Mouse (Mus musculus): ENCODE results near the gene Pcnx2. TPM values are rescaled to one million over a fixed set of nuclear protein-coding genes. Genes with fewer than 3 reads are reported as not detected.

Gene Pcnx2
- polyA plus RNA-seq, 1 experiment from 2014 or later: 1.1 TPM

DNA sequence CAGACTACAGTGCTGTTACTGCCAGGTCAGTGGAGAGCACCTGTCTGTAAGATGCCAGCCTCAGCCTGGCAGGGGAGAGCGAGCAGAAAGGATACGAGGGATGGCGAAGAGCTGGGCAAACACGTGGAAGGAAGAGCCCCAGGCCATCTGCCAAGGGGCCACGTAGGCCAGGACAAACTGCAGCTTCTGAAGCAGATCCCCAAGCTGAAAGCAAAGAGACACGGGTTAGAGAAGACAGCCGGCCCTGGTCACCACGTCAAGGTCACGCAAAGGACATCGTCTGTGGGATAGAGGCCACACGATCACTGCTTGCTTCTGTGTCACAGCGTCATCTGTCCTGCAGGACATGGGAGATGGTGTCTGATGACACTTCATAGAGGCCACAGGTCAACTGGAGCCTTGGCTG, 90.2 kb downstream of the Pcnx2 start:
- Histone ChIP-seq H3K9me3 (replicated peaks) (no peaks in the 10 kb centered on the region), H3K9ac (no peak overlapping the region), H3K4me3 (no peak overlapping the region), H3K27ac (no peak overlapping the region), H3K4me1 (no peaks in the 10 kb centered on the region), H3K36me3 (no peaks in the 10 kb centered on the region), H3K27me3 (no peaks in the 10 kb centered on the region), H3K4me2 (replicated peaks) (no peak overlapping the region)
- 82% methylated on average over 12 of the region's 12 CpGs for WGBS
- ATAC-seq (ENCODE audit: low FRiP score): no peak

DNA sequence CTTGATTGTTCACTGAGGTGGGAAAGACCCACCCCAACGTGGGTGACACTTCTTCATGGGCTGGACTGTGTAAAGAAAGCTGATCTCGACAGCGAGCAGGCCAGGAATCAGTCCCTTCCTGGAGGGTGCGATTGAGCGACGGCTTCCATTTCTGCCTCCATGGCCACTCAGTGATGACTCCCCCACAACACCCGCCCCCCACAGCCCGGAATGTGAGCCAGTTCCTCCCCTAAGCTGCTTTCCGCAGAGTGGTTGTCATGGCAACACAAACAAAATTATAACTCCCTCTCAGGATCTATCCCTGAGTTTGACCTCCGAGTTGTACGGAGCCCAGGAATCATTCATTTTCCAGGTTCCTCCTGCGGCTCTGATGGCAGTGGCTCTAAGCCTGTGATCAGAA, 91.7 kb downstream of the Pcnx2 start:
- Histone ChIP-seq H3K4me2 (replicated peaks) (no peak overlapping the region), H3K4me1 (no peaks in the 10 kb centered on the region), H3K9me3 (replicated peaks) (no peaks in the 10 kb centered on the region), H3K27ac (no peak overlapping the region), H3K36me3 (no peaks in the 10 kb centered on the region), H3K9ac (no peak overlapping the region), H3K27me3 (no peaks in the 10 kb centered on the region), H3K4me3 (no peak overlapping the region)
- no peak for ATAC-seq (ENCODE audit: low FRiP score)
- WGBS: 83% methylated on average over 12 of the region's 12 CpGs

DNA sequence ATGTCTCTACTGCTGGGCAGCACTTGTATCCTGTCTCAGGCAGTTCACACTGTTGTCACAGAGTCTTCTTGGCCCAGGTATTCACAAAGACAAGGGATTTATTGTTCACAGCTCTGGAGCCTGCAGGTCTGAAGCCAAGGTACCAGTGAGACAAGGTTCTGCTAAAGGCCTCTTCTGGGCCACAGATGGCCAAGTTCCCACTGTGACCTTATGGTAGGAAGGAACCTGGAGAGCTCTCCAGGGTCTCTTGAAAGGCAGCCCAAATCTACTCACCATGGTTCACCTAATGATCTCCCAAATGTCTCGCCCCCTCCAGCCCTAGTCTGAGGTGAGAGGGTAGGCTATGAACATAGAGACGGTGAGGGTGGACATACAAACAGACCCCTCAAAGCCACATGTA, 101.1 kb downstream of the Pcnx2 start:
- WGBS: 86% methylated on average over 2 of the region's 2 CpGs
- H3K36me3 ChIP-seq: no peaks in the 10 kb centered on the region
- H3K4me2 ChIP-seq (replicated peaks): no peak overlapping the region
- no peak overlapping the region for H3K4me3 ChIP-seq
- no peak overlapping the region for H3K27ac ChIP-seq
- no peak for ATAC-seq (ENCODE audit: low FRiP score)
- no peaks in the 10 kb centered on the region for H3K27me3 ChIP-seq
- no peak overlapping the region for H3K9ac ChIP-seq
- H3K4me1 ChIP-seq: no peaks in the 10 kb centered on the region
- H3K9me3 ChIP-seq (replicated peaks): no peaks in the 10 kb centered on the region

DNA sequence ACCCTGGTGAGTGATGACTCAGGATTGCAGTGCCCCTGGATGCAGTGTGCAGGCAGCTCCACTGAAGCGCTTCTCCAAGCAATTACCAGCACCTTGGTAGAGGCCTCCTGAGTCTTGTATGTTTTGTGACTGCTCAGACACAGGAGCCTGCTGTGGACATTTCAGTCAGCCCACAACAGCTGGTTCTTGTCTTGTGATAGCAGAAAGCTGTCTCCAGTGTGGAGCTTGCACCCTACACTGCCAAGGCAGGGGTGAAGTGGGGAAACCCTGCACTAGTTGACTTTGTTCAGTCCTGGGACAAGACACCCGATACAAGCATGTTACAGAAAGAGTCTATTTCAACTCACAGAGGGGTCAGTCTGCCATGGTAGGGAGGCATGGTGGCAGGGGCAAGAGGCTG, 102.8 kb downstream of the Pcnx2 start:
- Histone ChIP-seq H3K36me3 (no peaks in the 10 kb centered on the region), H3K9ac (no peak overlapping the region), H3K27ac (no peak overlapping the region), H3K4me2 (replicated peaks) (no peak overlapping the region), H3K27me3 (no peaks in the 10 kb centered on the region), H3K9me3 (replicated peaks) (no peaks in the 10 kb centered on the region), H3K4me3 (no peak overlapping the region), H3K4me1 (peaks cover 2% of the 10 kb centered on the region; the same call in 1 of the 2 replicates)
- 87% methylated on average over 2 of the region's 2 CpGs for WGBS
- ATAC-seq (ENCODE audit: low FRiP score): no peak

DNA sequence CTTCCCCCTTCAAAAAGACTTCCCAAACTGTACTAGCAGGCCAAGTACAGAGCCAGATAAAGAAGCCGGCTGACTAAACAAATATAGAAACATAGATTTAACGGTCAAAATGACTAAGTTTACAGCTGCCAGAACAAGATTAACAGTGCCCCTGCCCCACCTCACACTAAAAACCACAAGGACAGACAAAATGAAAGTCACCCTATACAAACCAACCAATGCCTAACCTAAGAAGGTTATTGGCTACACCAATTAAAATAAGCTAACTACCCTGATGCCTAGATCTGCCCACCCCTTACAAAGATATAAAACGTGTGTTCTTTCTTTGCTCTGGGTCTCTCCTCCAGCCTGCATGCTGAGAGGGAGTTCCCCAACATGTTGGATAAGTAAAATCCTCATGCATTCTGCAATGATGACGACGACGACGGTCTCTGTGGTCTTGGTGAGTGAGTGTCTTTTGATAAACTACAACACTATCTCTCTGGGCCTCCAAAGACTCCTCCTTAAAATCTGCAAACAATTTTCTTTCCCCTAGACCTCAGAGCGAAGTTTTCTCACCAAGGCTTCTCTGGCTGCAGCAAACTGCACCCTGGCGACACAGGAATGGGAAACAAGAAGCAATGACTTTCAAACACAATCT, 105.2 kb downstream of the Pcnx2 start:
- 76% methylated on average over 9 of the region's 9 CpGs for WGBS
- Histone ChIP-seq H3K27ac (no peak overlapping the region), H3K4me1 (peaks cover 4% of the 10 kb centered on the region; the same call in 1 of the 2 replicates), H3K9me3 (replicated peaks) (no peaks in the 10 kb centered on the region), H3K9ac (no peak overlapping the region), H3K27me3 (no peaks in the 10 kb centered on the region), H3K4me2 (replicated peaks) (no peak overlapping the region), H3K4me3 (no peak overlapping the region), H3K36me3 (no peaks in the 10 kb centered on the region)
- ATAC-seq (ENCODE audit: low FRiP score): no peak

DNA sequence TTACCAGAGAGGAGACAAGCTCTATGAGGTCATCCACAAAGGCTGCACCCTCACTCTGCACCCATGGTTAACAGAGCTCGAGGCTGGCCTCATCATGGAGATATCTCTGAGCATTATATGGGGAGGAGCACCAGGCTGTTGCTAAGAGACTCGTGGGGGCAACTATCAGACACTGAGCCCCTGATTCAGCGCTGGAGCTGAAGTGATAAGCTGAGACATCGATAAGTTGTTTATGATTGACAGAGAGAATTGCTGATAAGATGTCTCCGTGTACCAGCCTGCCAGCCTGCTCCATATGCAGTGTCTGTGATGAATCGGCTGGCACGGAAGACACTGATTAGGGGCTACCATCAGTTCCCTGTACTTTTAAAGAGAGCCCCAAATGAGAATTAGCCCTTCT, 111.2 kb downstream of the Pcnx2 start:
- Histone ChIP-seq H3K27ac (peak overlapping the region; percentile 9; the same call in 1 of the 2 replicates), H3K4me1 (peaks cover 4% of the 10 kb centered on the region; the same call in 1 of the 2 replicates), H3K36me3 (no peaks in the 10 kb centered on the region), H3K9me3 (replicated peaks) (no peaks in the 10 kb centered on the region), H3K4me3 (no peak overlapping the region), H3K9ac (no peak overlapping the region), H3K4me2 (replicated peaks) (no peak overlapping the region), H3K27me3 (no peaks in the 10 kb centered on the region)
- ATAC-seq (ENCODE audit: low FRiP score): no peak
- 81% methylated on average over 7 of the region's 7 CpGs for WGBS

DNA sequence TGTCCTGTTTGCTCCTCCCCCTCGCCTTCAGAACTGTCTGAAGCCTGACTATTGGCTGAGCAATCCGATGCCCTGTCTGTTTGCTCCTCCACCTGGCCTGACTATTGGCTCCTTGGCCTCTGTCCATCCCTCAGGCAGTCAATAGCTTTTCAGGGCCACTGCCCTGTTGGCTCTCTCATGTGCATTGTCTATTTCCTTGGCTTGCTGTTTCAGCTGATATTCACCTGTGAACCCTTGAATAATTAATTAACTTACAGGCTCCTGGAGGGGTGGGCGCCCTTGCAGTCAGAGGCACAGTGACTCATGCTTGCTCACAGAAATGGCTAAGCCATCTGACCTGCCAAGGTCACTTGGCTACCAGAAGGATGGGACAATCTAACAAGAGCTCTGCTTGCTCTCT, 116.0 kb downstream of the Pcnx2 start:
- no peak overlapping the region for H3K9ac ChIP-seq
- WGBS: 65% methylated on average over 3 of the region's 3 CpGs
- no peaks in the 10 kb centered on the region for H3K4me1 ChIP-seq
- no peak for ATAC-seq (ENCODE audit: low FRiP score)
- H3K4me2 ChIP-seq (replicated peaks): no peak overlapping the region
- no peak overlapping the region for H3K4me3 ChIP-seq
- H3K36me3 ChIP-seq: no peaks in the 10 kb centered on the region
- H3K9me3 ChIP-seq (replicated peaks): no peaks in the 10 kb centered on the region
- no peak overlapping the region for H3K27ac ChIP-seq
- no peaks in the 10 kb centered on the region for H3K27me3 ChIP-seq

DNA sequence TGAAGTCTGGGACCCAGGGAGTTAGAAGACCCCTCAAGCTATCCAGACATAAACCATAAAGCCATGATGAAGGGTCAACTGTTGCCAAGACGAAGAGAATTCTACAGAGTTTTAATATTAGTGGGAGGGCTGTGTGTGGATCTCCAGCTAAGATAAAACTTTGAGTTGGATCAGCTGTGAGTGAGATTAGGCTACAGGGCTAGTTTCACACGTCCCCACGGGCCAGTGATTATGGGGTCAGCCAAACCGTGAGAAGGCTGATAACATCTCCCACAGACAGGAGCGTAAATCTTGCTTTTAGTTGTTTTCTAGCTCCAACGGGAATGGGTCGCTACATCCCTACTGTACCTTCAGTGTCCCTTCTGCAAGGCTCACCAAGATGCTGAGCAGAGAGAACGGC, 118.5 kb downstream of the Pcnx2 start:
- no peak for ATAC-seq (ENCODE audit: low FRiP score)
- Histone ChIP-seq H3K4me2 (replicated peaks) (no peak overlapping the region), H3K4me3 (no peak overlapping the region), H3K27ac (no peak overlapping the region), H3K36me3 (no peaks in the 10 kb centered on the region), H3K9me3 (replicated peaks) (no peaks in the 10 kb centered on the region), H3K9ac (no peak overlapping the region), H3K27me3 (no peaks in the 10 kb centered on the region), H3K4me1 (no peaks in the 10 kb centered on the region)
- WGBS: 81% methylated on average over 8 of the region's 8 CpGs

DNA sequence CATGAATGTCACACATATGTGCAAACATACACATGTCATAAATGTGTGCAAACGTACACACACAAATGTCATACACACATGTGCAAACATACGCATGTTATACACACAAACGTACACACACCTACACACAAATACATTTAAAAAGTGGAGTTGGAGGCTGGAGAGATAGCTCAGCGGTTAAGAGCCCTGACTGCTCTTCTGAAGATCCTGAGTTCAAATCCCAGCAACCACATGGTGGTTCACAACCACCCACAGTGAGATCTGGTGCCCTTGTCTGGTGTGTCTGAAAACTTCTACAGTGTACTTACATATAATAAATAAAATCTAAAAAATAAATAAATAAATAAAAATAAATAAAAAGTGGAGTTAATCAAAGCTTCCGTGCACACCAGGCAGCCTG, 119.2 kb downstream of the Pcnx2 start:
- Histone ChIP-seq H3K9ac (no peak overlapping the region), H3K9me3 (replicated peaks) (no peaks in the 10 kb centered on the region), H3K36me3 (no peaks in the 10 kb centered on the region), H3K4me1 (no peaks in the 10 kb centered on the region), H3K27ac (no peak overlapping the region), H3K27me3 (no peaks in the 10 kb centered on the region), H3K4me3 (no peak overlapping the region), H3K4me2 (replicated peaks) (no peak overlapping the region)
- 91% methylated on average over 5 of the region's 5 CpGs for WGBS
- ATAC-seq (ENCODE audit: low FRiP score): no peak

DNA sequence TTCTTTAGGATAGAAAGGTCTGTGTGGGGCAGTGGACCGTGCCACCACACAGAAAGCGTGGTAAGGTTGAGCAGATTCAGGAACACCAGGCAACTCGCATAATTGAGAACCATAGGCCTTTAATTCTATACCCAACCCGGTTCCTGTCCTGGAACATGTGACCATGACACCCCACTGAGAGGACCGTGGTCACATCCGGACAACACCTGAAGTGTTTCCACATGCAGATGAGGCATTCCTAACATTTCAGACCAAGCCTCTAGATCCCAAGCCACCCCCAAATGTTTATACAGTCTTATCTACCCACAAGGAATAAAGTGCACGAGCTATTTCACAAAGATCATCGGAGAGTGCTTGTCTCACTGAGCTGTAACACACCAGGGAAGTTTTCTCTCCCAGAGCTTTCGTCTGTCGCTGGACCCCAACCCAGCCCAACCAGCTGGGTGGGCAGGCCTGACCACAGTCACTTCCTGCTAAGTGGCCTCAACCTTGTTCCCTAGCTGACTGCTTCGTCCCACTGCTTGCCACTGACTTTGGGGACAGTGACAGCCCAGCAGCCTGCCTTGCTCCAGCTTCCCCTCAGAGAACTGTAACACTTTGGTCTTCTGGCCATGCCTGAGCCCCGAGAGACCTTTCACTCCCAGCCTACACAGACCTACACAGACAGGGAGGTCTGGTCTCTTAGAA, 120.5 kb downstream of the Pcnx2 start:
- ATAC-seq (ENCODE audit: low FRiP score): no peak
- Histone ChIP-seq H3K27ac (no peak overlapping the region; the same call in 1 of the 2 replicates), H3K4me2 (replicated peaks) (no peak overlapping the region), H3K9me3 (replicated peaks) (no peaks in the 10 kb centered on the region), H3K27me3 (no peaks in the 10 kb centered on the region), H3K36me3 (no peaks in the 10 kb centered on the region), H3K4me3 (no peak overlapping the region), H3K4me1 (0 out of 2 replicates have a peak, but pooled peaks cover 6% of the 10 kb centered on the region), H3K9ac (no peak overlapping the region)
- WGBS: 70% methylated on average over 12 of the region's 12 CpGs

DNA sequence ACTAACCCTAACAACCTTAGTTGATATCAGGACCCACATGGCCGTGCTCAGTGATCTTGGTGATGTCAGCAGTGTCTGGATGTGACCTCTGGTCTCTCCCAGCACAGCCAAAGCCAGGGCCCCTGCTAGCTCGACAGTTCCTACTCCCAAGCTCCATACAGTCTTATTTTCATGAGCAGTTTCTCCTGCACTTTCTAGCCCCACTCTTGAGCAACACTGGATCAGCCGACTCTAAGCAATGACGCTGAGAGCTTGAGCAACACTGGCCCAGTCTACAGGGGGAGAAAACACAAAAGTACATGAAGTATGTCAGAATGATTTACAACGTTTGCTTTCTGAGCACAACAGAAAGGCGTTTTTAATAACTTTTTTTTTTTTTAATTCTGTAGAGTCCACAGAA, 121.3 kb downstream of the Pcnx2 start:
- H3K27ac ChIP-seq: no peak overlapping the region
- no peaks in the 10 kb centered on the region for H3K36me3 ChIP-seq
- 78% methylated on average over 6 of the region's 6 CpGs for WGBS
- H3K27me3 ChIP-seq: no peaks in the 10 kb centered on the region
- no peak overlapping the region for H3K4me2 ChIP-seq (replicated peaks)
- 0 out of 2 replicates have a peak, but pooled peaks cover 6% of the 10 kb centered on the region for H3K4me1 ChIP-seq
- no peak overlapping the region for H3K4me3 ChIP-seq
- ATAC-seq (ENCODE audit: low FRiP score): no peak
- H3K9ac ChIP-seq: no peak overlapping the region
- no peaks in the 10 kb centered on the region for H3K9me3 ChIP-seq (replicated peaks)

DNA sequence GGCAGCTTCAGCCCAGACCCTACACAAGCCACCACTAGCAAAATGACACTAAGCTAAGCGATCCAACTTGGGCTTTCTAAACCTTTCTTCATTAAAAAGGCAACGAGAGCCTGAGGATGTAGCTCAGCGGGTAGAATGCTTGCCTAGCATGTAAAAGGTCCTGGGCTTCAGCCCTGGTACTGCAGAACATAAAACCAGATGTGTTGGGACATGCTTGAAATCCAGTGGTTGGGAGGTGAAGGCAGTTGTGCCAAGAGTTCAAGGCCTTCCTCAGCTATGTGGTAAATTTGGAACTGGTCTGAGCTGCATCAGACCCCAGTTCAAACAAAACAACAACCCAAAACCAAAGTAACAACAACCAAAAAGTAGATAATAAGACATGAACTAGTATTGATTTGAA, 121.8 kb downstream of the Pcnx2 start:
- WGBS: 96% methylated on average over 3 of the region's 3 CpGs
- no peaks in the 10 kb centered on the region for H3K9me3 ChIP-seq (replicated peaks)
- H3K4me3 ChIP-seq: no peak overlapping the region
- H3K27ac ChIP-seq: no peak overlapping the region
- no peak overlapping the region for H3K9ac ChIP-seq
- H3K4me1 ChIP-seq: 0 out of 2 replicates have a peak, but pooled peaks cover 6% of the 10 kb centered on the region
- no peaks in the 10 kb centered on the region for H3K27me3 ChIP-seq
- no peak for ATAC-seq (ENCODE audit: low FRiP score)
- peaks cover 2% of the 10 kb centered on the region; the same call in 1 of the 2 replicates for H3K36me3 ChIP-seq
- H3K4me2 ChIP-seq (replicated peaks): no peak overlapping the region

DNA sequence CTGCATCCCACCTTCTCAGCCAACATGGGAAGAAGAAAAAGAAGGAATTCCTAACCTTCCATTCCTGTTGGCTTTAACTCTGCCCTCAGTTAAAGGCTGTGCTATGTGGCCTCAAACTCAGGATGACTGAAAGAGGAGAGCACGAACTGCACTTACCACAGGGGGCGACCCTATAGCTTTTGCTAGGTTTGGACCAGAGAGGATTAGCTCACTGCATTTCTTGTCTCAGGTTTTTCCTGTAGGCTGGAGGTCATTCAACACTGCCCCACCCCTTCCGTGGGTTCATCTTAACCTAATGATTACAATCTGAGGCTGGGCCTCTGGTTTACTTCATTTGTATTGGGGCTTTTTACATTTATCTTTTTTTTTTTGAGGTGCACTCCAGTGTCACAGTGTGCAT, 123.1 kb downstream of the Pcnx2 start:
- H3K4me3 ChIP-seq: no peak overlapping the region
- H3K36me3 ChIP-seq: peaks cover 2% of the 10 kb centered on the region; the same call in 1 of the 2 replicates
- ATAC-seq (ENCODE audit: low FRiP score): no peak

More for the DNA sequence above, 123.1 kb downstream of the Pcnx2 start:
- H3K9ac ChIP-seq: no peak overlapping the region
- no peak overlapping the region for H3K27ac ChIP-seq
- no peak overlapping the region for H3K4me2 ChIP-seq (replicated peaks)
- 0 out of 2 replicates have a peak, but pooled peaks cover 6% of the 10 kb centered on the region for H3K4me1 ChIP-seq
- H3K27me3 ChIP-seq: no peaks in the 10 kb centered on the region
- no peaks in the 10 kb centered on the region for H3K9me3 ChIP-seq (replicated peaks)
- 67% methylated on average over 3 of the region's 3 CpGs for WGBS

Measured in hindbrain, embryonic 12.5 days (tissue).